Mouse (Mus musculus) heart, postnatal 0 days (tissue): ENCODE data around the gene Tecpr2.

Experiments
- CTCF ChIP-seq: IDR thresholded peaks from 2 replicates; pipeline ENCODE4 v1.5.1; 2016; ENCODE audit warnings: antibody characterized with exemption, control low read depth, low read depth
- EP300 ChIP-seq: IDR thresholded peaks from 2 replicates; pipeline ENCODE4 v1.6.1; 2016; ENCODE audit warnings: antibody characterized with exemption, low read depth

GRCm38 (mm10) chr12:110971972-110972371 lies 82.9 kb downstream of the Tecpr2 start:
- TF ChIP-seq CTCF (no peak), EP300 (no peak)
